Mouse (Mus musculus) C2C12 (cell line): Measurements from ENCODE around the gene Prkcg. TPM values are rescaled to one million over a fixed set of nuclear protein-coding genes. Genes with fewer than 3 reads are reported as not detected.
"Not testable (repeated sequence)": the region's sequence is repeated elsewhere in the genome, so short reads cannot be mapped to it uniquely, and the experiment has no call there.

ENCODE experiments used
- H3K27me3 ChIP-seq: one replicate; pipeline ENCODE4 v1.6.1; 2011; ENCODE audit not compliant: control insufficient read depth, insufficient read depth, insufficient read length
- H3K36me3 ChIP-seq: one replicate; pipeline ENCODE4 v1.6.1; 2011; ENCODE audit not compliant: control insufficient read depth, insufficient read depth
- H3K4me3 ChIP-seq: one replicate; pipeline ENCODE4 v1.5.1; 2011; ENCODE audit warnings: mild to moderate bottlenecking, control low read depth; ENCODE audit not compliant: poor library complexity, insufficient read depth, severe bottlenecking
- H3K79me2 ChIP-seq: one replicate; pipeline ENCODE4 v1.6.1; 2011; ENCODE audit not compliant: control insufficient read depth, insufficient read depth
- H3K79me3 ChIP-seq: one replicate; pipeline ENCODE4 v1.6.1; 2011; ENCODE audit warnings: low read depth, control low read depth
- H3ac ChIP-seq: one replicate; pipeline ENCODE3; 2011; ENCODE audit warnings: low read depth; ENCODE audit not compliant: control insufficient read depth, insufficient read length
- CEBPB ChIP-seq: IDR thresholded peaks from one replicate; pipeline ENCODE4 v1.6.1; 2011; ENCODE audit warnings: low read depth, mild to moderate bottlenecking, control low read depth, moderate library complexity
- CTCF ChIP-seq: IDR thresholded peaks from one replicate; pipeline ENCODE4 v1.5.1; 2011; ENCODE audit not compliant: control insufficient read depth, insufficient read depth, insufficient read length
- FOSL1 ChIP-seq: IDR thresholded peaks from one replicate; pipeline ENCODE4 v1.8.0; 2011; ENCODE audit warnings: mild to moderate bottlenecking, low read length; ENCODE audit not compliant: poor library complexity, insufficient read depth, severe bottlenecking
- MAX ChIP-seq: IDR thresholded peaks from one replicate; pipeline ENCODE4 v1.6.1; 2011; ENCODE audit warnings: mild to moderate bottlenecking, control low read depth
- MYOD1 ChIP-seq: IDR thresholded peaks from one replicate; pipeline ENCODE4 v1.6.1; 2011; ENCODE audit warnings: low read depth; ENCODE audit not compliant: control insufficient read depth, insufficient read length
- MYOG ChIP-seq: IDR thresholded peaks from one replicate; pipeline ENCODE4 v1.6.1; 2011; ENCODE audit not compliant: control insufficient read depth, insufficient read length; ENCODE audit errors: extremely low read depth
- USF1 ChIP-seq: IDR thresholded peaks from one replicate; pipeline ENCODE4 v1.6.1; 2011; ENCODE audit warnings: low read depth, mild to moderate bottlenecking, control low read depth, moderate library complexity
- polyA plus RNA-seq: library from polyadenylated mRNA; unstranded; fragments of >200 nt; fragmentation: generic; extraction: Trizol; gene quantifications from one replicate; pipeline ENCODE4 v1.2.1, GENCODE M21; 2012; ENCODE audit warnings: missing spikeins

The Prkcg gene
- polyA plus RNA-seq, 1 experiment, result 0.40 TPM

DNA sequence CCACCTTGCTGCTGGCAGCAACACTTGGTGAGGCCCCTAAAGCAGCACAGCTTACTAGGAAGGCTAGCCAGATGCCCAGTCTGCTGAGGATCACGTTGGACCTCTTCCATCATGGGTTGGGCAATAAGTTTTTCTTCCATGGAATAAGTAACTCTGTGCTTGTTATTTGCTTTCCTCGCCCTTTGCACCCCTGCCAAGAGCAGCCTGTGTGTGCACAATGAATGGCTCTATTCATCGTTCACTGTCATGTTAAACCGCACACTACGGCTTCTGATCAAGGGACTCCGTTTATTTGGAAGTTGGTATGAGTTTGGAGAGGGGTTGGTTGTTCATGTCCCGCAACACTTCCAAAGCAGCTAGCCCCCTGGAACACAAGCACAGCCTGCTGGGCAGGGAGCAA, 1.8 kb upstream of the Prkcg start:
- TF ChIP-seq MAX, result no peak
- no peak for TF ChIP-seq CEBPB
- no peak for TF ChIP-seq MYOG
- TF ChIP-seq USF1, result no peak
- TF ChIP-seq FOSL1, result no peak
- TF ChIP-seq MYOD1, result no peak
- TF ChIP-seq CTCF, result no peak
- Histone ChIP-seq H3K79me3 (peaks cover 11% of the 10 kb centered on the region), H3K79me2 (peaks cover 16% of the 10 kb centered on the region), H3K27me3 (no peaks in the 10 kb centered on the region), H3K36me3 (no peaks in the 10 kb centered on the region), H3ac (no peak overlapping the region), H3K4me3 (no peak overlapping the region)

DNA sequence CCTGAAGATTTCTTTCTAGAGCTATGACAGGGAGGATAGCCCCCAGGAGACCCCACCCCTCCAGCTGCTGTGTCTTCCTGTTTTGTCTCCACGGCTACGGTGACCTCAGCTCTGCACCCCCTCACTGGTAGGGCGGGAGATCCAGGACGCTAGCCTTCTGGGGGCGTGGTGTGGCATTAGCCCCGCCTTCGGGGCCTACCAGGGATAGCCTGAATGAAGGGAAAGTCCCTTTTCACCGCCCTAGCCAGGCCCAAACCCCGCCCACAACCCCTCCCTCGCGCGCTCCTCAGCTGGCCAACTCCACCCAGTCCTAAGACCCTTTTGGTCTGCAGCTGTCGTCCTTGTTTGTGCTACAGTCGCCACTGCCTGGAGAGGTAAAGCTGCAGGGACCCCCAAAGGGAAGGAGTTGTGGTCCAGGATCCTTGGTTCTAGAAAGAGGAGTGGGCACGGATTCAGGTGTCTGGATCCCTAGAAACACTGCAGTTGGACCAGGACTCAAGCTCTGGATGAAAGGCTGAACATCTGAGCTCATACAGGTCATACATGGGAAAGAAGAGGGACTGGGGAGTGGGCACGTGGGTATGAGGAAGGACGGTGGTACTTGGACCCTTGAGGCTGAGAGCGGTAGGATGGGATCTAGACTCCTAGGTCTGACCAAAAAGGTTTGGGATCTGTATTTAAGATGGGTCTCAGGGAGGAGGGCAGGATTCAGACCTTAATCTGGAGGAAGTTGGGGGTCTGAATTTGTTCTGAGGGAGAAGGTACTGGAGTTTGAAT, 1.5 kb downstream of the Prkcg start:
- peaks cover 48% of the 10 kb centered on the region for H3K79me2 ChIP-seq
- H3K4me3 ChIP-seq, result peak overlapping the region; percentile 51
- peaks cover 37% of the 10 kb centered on the region for H3K79me3 ChIP-seq
- peak overlapping the region; percentile 76 for H3ac ChIP-seq
- TF ChIP-seq MYOD1 (peak; percentile 51), MAX (no peak)
- H3K27me3 ChIP-seq, result no peaks in the 10 kb centered on the region
- H3K36me3 ChIP-seq, result peaks cover 20% of the 10 kb centered on the region

DNA sequence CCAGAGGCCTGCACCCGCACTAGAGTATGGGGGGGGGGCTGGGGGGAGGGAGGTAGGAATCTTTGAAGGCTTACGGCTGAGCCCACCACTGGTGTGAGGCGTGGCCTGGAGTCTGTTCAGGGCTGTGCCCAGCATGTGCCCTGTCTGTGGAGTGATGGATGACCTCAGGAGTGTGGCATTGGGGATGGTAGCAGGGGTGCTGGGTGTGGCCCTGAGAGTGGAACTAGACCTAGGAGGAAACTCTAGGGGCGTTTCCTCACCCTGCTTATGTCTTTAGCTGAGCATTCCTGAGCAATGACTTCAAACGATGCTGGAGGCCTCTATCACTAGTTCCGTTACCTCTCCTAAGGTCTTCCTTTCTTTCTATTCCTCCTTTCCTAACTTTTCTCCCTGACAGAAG, 2.2 kb downstream of the Prkcg start:
- Histone ChIP-seq H3K79me2 (peaks cover 55% of the 10 kb centered on the region), H3K36me3 (peaks cover 25% of the 10 kb centered on the region), H3ac (peak overlapping the region; percentile 76), H3K79me3 (peaks cover 45% of the 10 kb centered on the region), H3K4me3 (peak overlapping the region; percentile 51), H3K27me3 (no peaks in the 10 kb centered on the region)
- TF ChIP-seq MAX, result peak; percentile 90
- no peak for TF ChIP-seq MYOD1

DNA sequence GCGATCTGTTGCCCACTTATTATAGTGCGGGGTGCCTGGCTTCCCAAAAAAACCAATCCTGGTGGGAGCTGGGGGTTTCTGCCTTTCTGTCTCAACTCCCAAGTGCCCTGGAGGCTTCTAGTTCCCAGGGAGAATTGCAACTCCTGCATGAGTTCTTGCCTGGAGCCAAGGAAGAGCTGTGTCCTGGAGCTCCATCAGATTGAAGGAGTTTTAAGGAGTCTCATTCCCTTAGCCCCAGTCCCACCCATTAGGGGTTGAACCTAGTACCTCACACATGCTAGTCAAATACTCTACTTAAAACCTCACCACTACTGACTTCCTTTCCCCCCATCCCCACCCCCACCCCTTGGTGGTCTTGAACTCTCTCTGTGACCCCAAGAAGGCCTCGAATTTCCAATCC, 2.8 kb downstream of the Prkcg start:
- Histone ChIP-seq H3K27me3 (no peaks in the 10 kb centered on the region), H3K36me3 (peaks cover 31% of the 10 kb centered on the region), H3K79me2 (peaks cover 61% of the 10 kb centered on the region), H3ac (peak overlapping the region; percentile 71), H3K4me3 (peak overlapping the region; percentile 42), H3K79me3 (peaks cover 50% of the 10 kb centered on the region)
- no peak for TF ChIP-seq CEBPB
- TF ChIP-seq FOSL1, result no peak
- TF ChIP-seq CTCF, result no peak
- no peak for TF ChIP-seq USF1
- TF ChIP-seq MYOD1, result no peak
- no peak for TF ChIP-seq MAX
- no peak for TF ChIP-seq MYOG

DNA sequence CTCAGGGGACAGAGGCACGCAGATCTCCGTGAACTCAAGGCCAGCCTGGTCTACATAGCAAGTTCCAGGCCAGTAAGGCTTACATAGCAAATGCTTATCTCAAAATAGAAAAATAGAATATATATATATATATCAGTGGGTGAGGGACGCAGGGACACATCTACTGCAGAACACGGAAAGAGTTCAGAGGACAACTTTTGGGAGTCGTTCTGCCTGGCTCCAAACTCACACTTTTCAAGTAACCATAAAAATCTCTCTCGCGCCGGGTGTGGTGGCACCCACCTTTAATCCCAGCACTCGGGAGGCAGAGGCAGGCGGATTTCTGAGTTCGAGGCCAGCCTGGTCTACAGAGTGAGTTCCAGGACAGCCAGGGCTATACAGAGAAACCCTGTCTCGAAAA, 3.3 kb downstream of the Prkcg start:
- peak overlapping the region; percentile 71 for H3ac ChIP-seq
- H3K27me3 ChIP-seq, result not testable (repeated sequence)
- H3K4me3 ChIP-seq, result peak overlapping the region; percentile 42
- H3K79me3 ChIP-seq, result peaks cover 55% of the 10 kb centered on the region
- peaks cover 66% of the 10 kb centered on the region for H3K79me2 ChIP-seq
- H3K36me3 ChIP-seq, result peaks cover 36% of the 10 kb centered on the region

DNA sequence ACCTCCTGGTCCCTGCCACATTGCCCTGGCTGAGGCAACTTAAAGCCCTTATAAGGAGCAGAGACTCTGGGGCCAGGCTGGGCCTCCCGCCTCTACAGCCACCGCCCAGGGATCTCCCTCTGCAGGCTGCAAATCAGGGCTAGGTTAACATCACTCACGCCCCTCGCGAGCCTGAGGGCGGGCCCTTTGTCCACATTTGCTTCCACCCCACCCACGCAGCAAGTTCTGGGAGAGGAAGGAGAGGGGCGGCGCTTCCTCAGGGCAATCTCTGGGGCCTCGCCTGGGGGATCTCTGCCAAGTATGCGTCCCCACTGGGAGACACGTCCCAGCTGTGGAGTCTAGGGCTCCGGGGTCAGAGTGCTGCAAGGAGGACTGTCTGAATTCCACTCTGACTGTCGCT, 3.8 kb downstream of the Prkcg start:
- Histone ChIP-seq H3K79me2 (peaks cover 69% of the 10 kb centered on the region), H3ac (peak overlapping the region; percentile 67), H3K36me3 (peaks cover 41% of the 10 kb centered on the region), H3K4me3 (peak overlapping the region; percentile 42), H3K79me3 (peaks cover 60% of the 10 kb centered on the region), H3K27me3 (no peaks in the 10 kb centered on the region)
- TF ChIP-seq MAX (peak; percentile 57), MYOG (no peak)

DNA sequence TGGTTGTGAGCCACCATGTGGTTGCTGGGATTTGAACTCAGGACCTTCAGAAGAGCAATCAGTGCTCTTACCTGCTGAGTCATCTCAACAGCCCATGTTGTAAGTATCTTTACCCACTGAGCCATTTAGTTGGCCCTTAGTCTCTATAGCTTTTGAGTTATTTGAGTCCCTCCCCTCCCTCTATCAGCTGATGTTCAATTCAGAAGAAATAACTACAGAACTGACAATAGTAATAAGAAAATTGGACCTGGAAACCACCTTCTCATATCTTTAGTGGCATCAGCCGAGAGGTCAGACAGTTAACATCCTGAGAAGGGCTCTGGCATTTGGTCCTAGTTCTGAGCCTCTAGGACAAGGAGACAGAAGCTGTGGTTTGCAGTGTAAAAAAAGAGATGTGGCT, 5.8 kb downstream of the Prkcg start:
- Histone ChIP-seq H3K36me3 (peaks cover 61% of the 10 kb centered on the region), H3ac (no peak overlapping the region), H3K79me3 (peaks cover 60% of the 10 kb centered on the region), H3K79me2 (peaks cover 78% of the 10 kb centered on the region), H3K27me3 (no peaks in the 10 kb centered on the region), H3K4me3 (no peak overlapping the region)
- TF ChIP-seq MAX (no peak), MYOD1 (no peak), CEBPB (no peak), USF1 (no peak), FOSL1 (no peak), MYOG (no peak), CTCF (no peak)
